Mouse (Mus musculus) liver, embryonic 12.5 days (tissue): Measurements from ENCODE around the gene Nrp1. TPM values are rescaled to one million over a fixed set of nuclear protein-coding genes. Genes with fewer than 3 reads are reported as not detected.

Experiments used
- ATAC-seq: fragments of 200-750 bp; cut with Nextera tagmentation; 2 replicates; pipeline ENCODE4 v1.8.0; 2017; ENCODE audit warnings: moderate number of reproducible peaks, mild to moderate bottlenecking, moderate library complexity
- H3K27ac ChIP-seq: fragments of 300-500 bp; sonication (generic); 2 replicates; pipeline ENCODE4 v1.5.1; 2016; ENCODE audit warnings: mild to moderate bottlenecking
- H3K27me3 ChIP-seq: fragments of 300-500 bp; sonication (generic); replicated peaks from 2 replicates; pipeline ENCODE4 v1.6.1; 2016; ENCODE audit warnings: mild to moderate bottlenecking, moderate library complexity
- H3K36me3 ChIP-seq: fragments of 300-500 bp; sonication (generic); 2 replicates; pipeline ENCODE4 v1.6.1; 2016; ENCODE audit warnings: mild to moderate bottlenecking, moderate library complexity
- H3K4me1 ChIP-seq: fragments of 300-500 bp; sonication (generic); 2 replicates; pipeline ENCODE4 v1.6.1; 2016
- H3K4me2 ChIP-seq: fragments of 300-500 bp; sonication (generic); 2 replicates; pipeline ENCODE4 v1.6.1; 2016; ENCODE audit warnings: mild to moderate bottlenecking, moderate library complexity
- H3K4me3 ChIP-seq: fragments of 300-500 bp; sonication (generic); 2 replicates; pipeline ENCODE4 v1.5.1; 2016; ENCODE audit warnings: mild to moderate bottlenecking, moderate library complexity
- H3K9ac ChIP-seq: fragments of 300-500 bp; sonication (generic); 2 replicates; pipeline ENCODE4 v1.6.1; 2016; ENCODE audit warnings: mild to moderate bottlenecking, moderate library complexity
- H3K9me3 ChIP-seq: fragments of 300-500 bp; sonication (generic); replicated peaks from 2 replicates; pipeline ENCODE4 v1.6.1; 2016; ENCODE audit warnings: mild to moderate bottlenecking, moderate library complexity
- WGBS: fragments of 180-500 bp; shearing (Covaris S2); methylation state at CpG from one replicate; pipeline ENCODE4 v1.1.7; 2016; ENCODE audit not compliant: insufficient replicate concordance; 5-methylcytosine and 5-hydroxymethylcytosine counted together
- polyA plus RNA-seq: library from polyadenylated mRNA; unstranded; fragments of >200 nt; fragmentation: Nextera tagmentation; extraction: Ambion mirVana; gene quantifications from 2 replicates; pipeline ENCODE4 v1.2.1, GENCODE M21; 2016

The Nrp1 gene
- polyA plus RNA-seq, 1 experiment from 2014 or later: 32.0 TPM

GRCm38 (mm10) chr8:128454026-128454425, 95.6 kb downstream of the Nrp1 start:
- no peak overlapping the region for H3K4me2 ChIP-seq
- H3K4me3 ChIP-seq: no peak overlapping the region
- H3K27me3 ChIP-seq: no peaks in the 10 kb centered on the region
- ATAC-seq: no peak
- H3K9me3 ChIP-seq: no peaks in the 10 kb centered on the region
- H3K27ac ChIP-seq: no peak overlapping the region
- WGBS: 77% methylated on average over 3 of the region's 3 CpGs
- peaks cover 11% of the 10 kb centered on the region for H3K36me3 ChIP-seq
- H3K4me1 ChIP-seq: no peaks in the 10 kb centered on the region
- H3K9ac ChIP-seq: no peak overlapping the region

DNA sequence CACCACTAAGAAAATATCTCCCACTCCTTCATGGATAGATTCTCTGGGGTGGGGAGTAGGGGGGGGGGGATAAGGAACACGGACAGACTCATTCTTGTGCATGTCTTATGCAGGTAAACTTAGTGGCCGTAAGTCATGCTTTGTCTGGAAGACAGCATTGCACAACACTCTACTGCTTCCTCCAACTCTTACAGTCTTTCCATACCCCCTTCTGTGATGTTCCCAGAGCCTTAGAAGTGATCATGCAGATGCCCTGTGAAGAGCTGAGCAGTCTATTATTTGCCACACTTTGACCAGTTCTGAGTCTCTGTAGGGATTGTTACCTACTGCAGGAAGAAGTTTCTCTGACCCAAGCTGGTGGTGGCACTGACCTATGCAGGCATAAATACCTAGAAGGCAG, 98.9 kb downstream of the Nrp1 start:
- H3K4me1 ChIP-seq: no peaks in the 10 kb centered on the region
- H3K4me3 ChIP-seq: no peak overlapping the region
- ATAC-seq: no peak
- no peaks in the 10 kb centered on the region for H3K9me3 ChIP-seq
- WGBS: 71% methylated on average over 2 of the region's 2 CpGs
- H3K9ac ChIP-seq: no peak overlapping the region
- H3K4me2 ChIP-seq: no peak overlapping the region
- peaks cover 25% of the 10 kb centered on the region for H3K36me3 ChIP-seq
- no peaks in the 10 kb centered on the region for H3K27me3 ChIP-seq
- H3K27ac ChIP-seq: no peak overlapping the region

GRCm38 (mm10) chr8:128459704-128460103, 101.3 kb downstream of the Nrp1 start:
- Histone ChIP-seq H3K9ac (no peak overlapping the region), H3K4me1 (no peaks in the 10 kb centered on the region), H3K27me3 (no peaks in the 10 kb centered on the region), H3K36me3 (peaks cover 25% of the 10 kb centered on the region), H3K4me3 (no peak overlapping the region), H3K9me3 (no peaks in the 10 kb centered on the region), H3K27ac (no peak overlapping the region), H3K4me2 (no peak overlapping the region)
- no peak for ATAC-seq
- 29% methylated on average over 1 of the region's 1 CpGs for WGBS

- H3K9me3 ChIP-seq: no peaks in the 10 kb centered on the region
- no peak overlapping the region for H3K4me3 ChIP-seq
- no peak overlapping the region for H3K9ac ChIP-seq
- H3K27me3 ChIP-seq: no peaks in the 10 kb centered on the region
- no peak for ATAC-seq
- H3K27ac ChIP-seq: no peak overlapping the region
- H3K36me3 ChIP-seq: peaks cover 22% of the 10 kb centered on the region
- H3K4me1 ChIP-seq: no peaks in the 10 kb centered on the region
- H3K4me2 ChIP-seq: no peak overlapping the region
These were observed 103.3 kb downstream of the Nrp1 start for GRCm38 (mm10) chr8:128461716-128462115.

DNA sequence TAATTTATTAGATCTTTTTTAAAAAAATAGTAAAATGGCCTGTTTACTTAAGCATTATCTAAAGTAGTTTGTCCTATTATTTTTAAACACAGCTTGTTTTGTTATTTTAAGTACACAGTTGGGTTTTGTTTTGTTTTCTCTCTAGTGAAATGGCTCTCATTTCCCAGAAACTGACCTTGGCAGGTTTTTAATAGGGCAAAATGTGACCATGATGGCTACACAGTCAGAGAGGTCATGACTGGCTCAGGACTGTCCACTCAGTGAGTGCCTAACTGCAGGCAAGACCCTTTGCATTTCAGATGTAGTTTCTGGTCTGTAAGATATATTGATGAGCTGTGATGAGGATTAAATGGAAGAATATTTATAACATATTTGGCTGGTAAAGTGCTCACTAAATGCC, 104.8 kb downstream of the Nrp1 start:
- no peak for ATAC-seq
- Histone ChIP-seq H3K4me1 (no peaks in the 10 kb centered on the region), H3K9ac (no peak overlapping the region), H3K27me3 (no peaks in the 10 kb centered on the region), H3K36me3 (peaks cover 21% of the 10 kb centered on the region), H3K4me2 (no peak overlapping the region), H3K4me3 (no peak overlapping the region), H3K9me3 (no peaks in the 10 kb centered on the region), H3K27ac (no peak overlapping the region)

- 62% methylated on average over 4 of the region's 4 CpGs for WGBS
- ATAC-seq: no peak
- H3K36me3 ChIP-seq: peaks cover 22% of the 10 kb centered on the region
These were observed 105.7 kb downstream of the Nrp1 start for GRCm38 (mm10) chr8:128464056-128464623.

GRCm38 (mm10) chr8:128465553-128465952, 107.1 kb downstream of the Nrp1 start:
- no peaks in the 10 kb centered on the region for H3K4me1 ChIP-seq
- WGBS: 74% methylated on average over 2 of the region's 2 CpGs
- H3K9ac ChIP-seq: no peak overlapping the region
- no peak overlapping the region for H3K4me3 ChIP-seq
- H3K9me3 ChIP-seq: no peaks in the 10 kb centered on the region
- no peaks in the 10 kb centered on the region for H3K27me3 ChIP-seq
- no peak for ATAC-seq
- H3K27ac ChIP-seq: no peak overlapping the region
- H3K36me3 ChIP-seq: peaks cover 23% of the 10 kb centered on the region
- no peak overlapping the region for H3K4me2 ChIP-seq

More at GRCm38 (mm10) chr8:128464056-128464623, 105.7 kb downstream of the Nrp1 start:
- no peak overlapping the region for H3K27ac ChIP-seq
- no peaks in the 10 kb centered on the region for H3K9me3 ChIP-seq
- no peak overlapping the region for H3K4me2 ChIP-seq
- H3K4me1 ChIP-seq: no peaks in the 10 kb centered on the region
- H3K9ac ChIP-seq: no peak overlapping the region
- no peak overlapping the region for H3K4me3 ChIP-seq
- no peaks in the 10 kb centered on the region for H3K27me3 ChIP-seq

- Histone ChIP-seq H3K4me2 (no peak overlapping the region), H3K4me1 (no peaks in the 10 kb centered on the region), H3K27me3 (no peaks in the 10 kb centered on the region), H3K27ac (no peak overlapping the region), H3K9ac (no peak overlapping the region), H3K36me3 (peaks cover 21% of the 10 kb centered on the region), H3K9me3 (no peaks in the 10 kb centered on the region), H3K4me3 (no peak overlapping the region)
- no peak for ATAC-seq
- 64% methylated on average over 4 of the region's 4 CpGs for WGBS
These were observed 108.5 kb downstream of the Nrp1 start for GRCm38 (mm10) chr8:128466681-128467430.

GRCm38 (mm10) chr8:128470097-128470496, 111.7 kb downstream of the Nrp1 start:
- ATAC-seq: no peak
- Histone ChIP-seq H3K27me3 (no peaks in the 10 kb centered on the region), H3K4me2 (no peak overlapping the region), H3K27ac (no peak overlapping the region), H3K4me1 (no peaks in the 10 kb centered on the region), H3K4me3 (no peak overlapping the region), H3K36me3 (peaks cover 21% of the 10 kb centered on the region), H3K9ac (no peak overlapping the region), H3K9me3 (no peaks in the 10 kb centered on the region)
- WGBS: 47% methylated on average over 2 of the region's 2 CpGs

DNA sequence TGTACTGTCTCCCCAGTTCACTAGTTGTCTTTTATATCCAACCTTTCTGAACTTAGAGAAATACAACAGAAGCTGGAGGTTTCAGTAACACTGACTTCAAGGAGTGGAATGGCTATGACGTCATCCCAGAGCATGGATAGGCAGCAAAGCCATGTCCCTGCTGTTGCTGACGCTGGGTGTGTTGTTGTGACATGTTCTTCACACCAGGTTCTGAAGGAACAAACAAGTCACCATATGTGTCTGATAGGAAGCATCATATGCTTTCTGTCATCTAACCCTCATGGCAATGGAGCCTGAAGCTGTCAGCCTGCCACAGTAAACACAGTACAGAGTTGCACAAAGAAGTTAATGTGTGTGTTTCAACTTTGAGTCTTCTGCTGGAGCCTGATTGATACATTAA, 112.8 kb downstream of the Nrp1 start:
- Histone ChIP-seq H3K36me3 (peaks cover 21% of the 10 kb centered on the region), H3K9me3 (no peaks in the 10 kb centered on the region), H3K4me3 (no peak overlapping the region), H3K9ac (no peak overlapping the region), H3K4me2 (no peak overlapping the region), H3K27me3 (no peaks in the 10 kb centered on the region), H3K27ac (no peak overlapping the region), H3K4me1 (no peaks in the 10 kb centered on the region)
- ATAC-seq: no peak
- 56% methylated on average over 2 of the region's 2 CpGs for WGBS

DNA sequence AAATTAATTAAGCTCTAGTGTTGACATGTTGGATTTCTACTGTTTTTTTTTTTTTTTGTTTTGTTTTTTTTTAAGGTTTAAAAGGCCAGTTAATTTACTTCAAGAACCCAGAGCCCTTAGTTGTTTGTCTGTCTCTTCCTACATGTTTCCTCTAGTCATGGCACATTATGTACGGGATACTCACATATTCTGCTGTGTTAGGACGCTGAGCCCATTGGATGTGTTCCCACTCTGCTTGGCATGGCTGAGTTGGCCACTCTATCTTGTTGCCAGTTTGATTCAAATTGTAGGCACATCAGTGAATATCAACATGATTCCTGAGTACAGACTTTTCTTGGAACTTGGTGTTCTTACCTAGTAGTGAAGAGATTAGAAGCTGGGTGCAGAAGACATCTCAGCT, 114.5 kb downstream of the Nrp1 start:
- H3K9ac ChIP-seq: no peak overlapping the region
- H3K4me1 ChIP-seq: no peaks in the 10 kb centered on the region
- no peak overlapping the region for H3K4me2 ChIP-seq
- no peak overlapping the region for H3K27ac ChIP-seq
- no peak overlapping the region for H3K4me3 ChIP-seq
- 84% methylated on average over 2 of the region's 2 CpGs for WGBS
- no peaks in the 10 kb centered on the region for H3K9me3 ChIP-seq
- peaks cover 21% of the 10 kb centered on the region for H3K36me3 ChIP-seq
- no peaks in the 10 kb centered on the region for H3K27me3 ChIP-seq
- ATAC-seq: no peak

GRCm38 (mm10) chr8:128473456-128474239, 115.2 kb downstream of the Nrp1 start:
- 59% methylated on average over 5 of the region's 5 CpGs for WGBS
- peak; percentile 57; the same call in 1 of the 2 replicates for ATAC-seq
- H3K27ac ChIP-seq: no peak overlapping the region

More at GRCm38 (mm10) chr8:128473456-128474239, 115.2 kb downstream of the Nrp1 start:
- H3K4me3 ChIP-seq: no peak overlapping the region
- H3K27me3 ChIP-seq: no peaks in the 10 kb centered on the region
- H3K9me3 ChIP-seq: no peaks in the 10 kb centered on the region
- H3K9ac ChIP-seq: no peak overlapping the region
- H3K4me2 ChIP-seq: no peak overlapping the region
- peaks cover 13% of the 10 kb centered on the region for H3K36me3 ChIP-seq
- H3K4me1 ChIP-seq: no peaks in the 10 kb centered on the region
